Mouse (Mus musculus) E14TG2a.4 (cell line): ENCODE results near the gene Mex3d.

Experiments used
- H3K27me3 ChIP-seq: 2 replicates; pipeline ENCODE4 v1.6.1; 2014; ENCODE audit warnings: low read length, control low read depth; ENCODE audit not compliant: insufficient read depth
- H3K36me3 ChIP-seq: 2 replicates; pipeline ENCODE4 v1.6.1; 2014; ENCODE audit warnings: low read length, control low read depth; ENCODE audit not compliant: insufficient read depth
- H3K4me1 ChIP-seq: replicated peaks from 2 replicates; pipeline ENCODE4 v1.6.1; 2014; ENCODE audit warnings: low read depth, low read length, control low read depth
- H3K4me3 ChIP-seq: replicated peaks from 2 replicates; pipeline ENCODE4 v1.5.1; 2014; ENCODE audit warnings: mild to moderate bottlenecking, low read length
- H3K9me3 ChIP-seq: 2 replicates; pipeline ENCODE4 v1.6.1; 2014; ENCODE audit warnings: low read length, control low read depth
- CTCF ChIP-seq: conservative IDR thresholded peaks from 2 replicates; pipeline ENCODE4 v1.5.1; 2014; ENCODE audit warnings: low read length
- NANOG ChIP-seq: IDR thresholded peaks from 2 replicates; pipeline ENCODE4 v1.6.1; 2014; ENCODE audit warnings: borderline replicate concordance, low read length, mixed read lengths
- POU5F1 ChIP-seq: IDR thresholded peaks from 2 replicates; pipeline ENCODE4 v1.6.1; 2014; ENCODE audit warnings: low read length, borderline replicate concordance

Mex3d gene

DNA sequence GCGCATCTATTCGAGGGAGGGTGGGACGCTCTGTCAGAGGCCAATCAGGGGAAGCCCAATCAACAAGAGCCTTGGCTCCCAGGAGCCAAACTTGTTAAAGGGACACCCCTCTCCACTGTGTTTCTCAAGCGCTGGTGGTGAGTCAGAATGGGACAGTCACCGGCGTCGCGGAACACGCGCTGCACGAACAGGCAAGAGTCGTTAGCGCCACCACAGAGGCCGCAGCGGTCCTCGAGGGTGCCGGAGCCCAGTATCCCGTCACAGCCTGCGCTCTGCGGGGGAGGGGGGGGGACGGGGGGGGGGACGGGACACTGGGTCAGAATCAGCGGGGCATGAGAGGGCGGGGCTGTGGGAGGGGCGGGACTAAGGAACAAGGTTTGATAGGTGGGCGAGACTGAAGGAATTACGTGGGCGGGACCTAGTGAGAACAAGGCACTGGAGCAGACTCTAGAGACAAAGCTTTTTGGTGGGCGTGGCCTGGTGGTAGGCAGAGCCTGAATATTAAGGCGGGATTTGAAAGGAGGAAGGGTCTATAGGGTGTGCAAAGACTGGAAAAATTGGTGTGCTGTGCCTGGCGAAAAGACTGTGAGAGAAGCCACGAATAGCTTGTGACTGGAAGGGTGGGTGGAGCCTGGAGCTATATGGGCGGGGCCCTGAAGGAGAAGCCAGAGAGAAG, 44.6 kb downstream of the Mex3d start:
- H3K4me1 ChIP-seq: peaks cover 84% of the 10 kb centered on the region
- H3K4me3 ChIP-seq: peak overlapping the region; percentile 76
- H3K36me3 ChIP-seq: no peaks in the 10 kb centered on the region
- no peaks in the 10 kb centered on the region for H3K9me3 ChIP-seq
- H3K27me3 ChIP-seq: peaks cover 51% of the 10 kb centered on the region
- no peak for TF ChIP-seq NANOG
- no peak for TF ChIP-seq CTCF
- TF ChIP-seq POU5F1: no peak

GRCm38 (mm10) chr10:80342305-80342748, 45.1 kb downstream of the Mex3d start:
- TF ChIP-seq CTCF (no peak), POU5F1 (no peak), NANOG (no peak)
- Histone ChIP-seq H3K9me3 (no peaks in the 10 kb centered on the region), H3K4me3 (peak overlapping the region; percentile 76), H3K27me3 (peaks cover 46% of the 10 kb centered on the region), H3K4me1 (peaks cover 84% of the 10 kb centered on the region), H3K36me3 (no peaks in the 10 kb centered on the region)

DNA sequence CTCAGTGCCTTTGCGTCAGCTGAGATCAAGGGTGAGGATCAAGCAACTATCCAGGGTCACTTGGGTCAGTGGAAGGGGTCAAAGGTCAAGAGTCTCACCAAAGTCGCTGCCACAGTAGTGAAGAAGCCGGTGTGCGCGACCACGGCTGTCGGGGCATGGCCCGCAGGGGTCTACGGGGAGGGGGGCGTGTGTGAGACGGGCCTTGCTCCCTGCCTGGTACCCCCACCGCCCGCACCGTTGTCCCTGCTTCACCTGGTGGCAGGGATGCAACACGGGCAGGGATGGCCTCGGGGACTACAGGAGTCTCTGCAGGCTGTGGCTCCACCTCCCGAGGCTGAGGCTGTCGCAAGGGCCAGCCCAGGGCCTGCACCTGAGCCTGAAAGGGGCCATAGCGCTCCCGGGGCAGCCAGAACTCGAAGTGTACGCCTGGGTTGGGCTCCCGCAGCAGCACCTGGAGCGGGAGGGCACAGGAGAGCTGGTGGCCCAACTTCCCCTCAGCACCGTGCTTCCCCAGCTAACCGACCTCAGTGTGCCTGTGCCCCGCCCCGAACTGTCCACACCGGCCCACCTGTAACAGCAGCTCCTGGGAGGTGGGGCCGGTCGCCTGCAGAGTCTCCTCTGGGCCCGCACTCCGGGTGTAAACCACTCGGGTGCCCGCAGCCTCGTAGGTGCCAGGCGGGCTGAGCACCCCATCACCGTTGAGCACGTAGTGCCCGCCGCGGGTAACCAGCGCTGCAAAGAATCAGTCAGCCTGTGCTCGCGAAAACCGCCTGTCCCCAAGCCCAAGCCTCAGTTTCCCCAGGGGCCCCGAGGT, 45.8 kb downstream of the Mex3d start:
- Histone ChIP-seq H3K4me1 (peaks cover 86% of the 10 kb centered on the region), H3K9me3 (no peaks in the 10 kb centered on the region), H3K4me3 (peak overlapping the region; percentile 76), H3K27me3 (peaks cover 41% of the 10 kb centered on the region), H3K36me3 (peaks cover under 1% of the 10 kb centered on the region; the same call in 1 of the 2 replicates)
- TF ChIP-seq NANOG: no peak
- TF ChIP-seq POU5F1: no peak
- TF ChIP-seq CTCF: no peak

DNA sequence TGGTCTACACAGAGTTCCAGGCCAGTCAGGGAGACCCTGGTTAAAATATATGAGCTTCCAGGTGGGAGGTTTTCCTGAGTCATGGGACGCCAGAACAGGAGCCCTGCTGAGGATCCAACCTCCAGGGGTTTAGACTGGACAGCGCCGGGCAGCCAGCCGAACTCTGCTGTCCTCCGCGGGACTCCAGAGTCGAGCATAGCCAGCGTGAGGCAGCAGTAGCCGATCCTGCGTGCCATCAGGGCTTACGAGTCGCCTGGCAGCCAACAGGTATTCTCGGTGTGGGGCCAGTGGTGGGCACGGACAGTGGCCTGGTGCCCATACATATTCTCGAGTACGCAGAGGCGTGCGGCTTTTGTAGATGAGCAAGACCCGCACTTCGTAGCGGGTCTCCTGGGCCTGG, 46.4 kb downstream of the Mex3d start:
- Histone ChIP-seq H3K4me1 (peaks cover 89% of the 10 kb centered on the region), H3K27me3 (peaks cover 39% of the 10 kb centered on the region), H3K4me3 (peak overlapping the region; percentile 76), H3K9me3 (no peaks in the 10 kb centered on the region), H3K36me3 (peaks cover 8% of the 10 kb centered on the region)
- TF ChIP-seq NANOG: no peak
- TF ChIP-seq CTCF: no peak
- TF ChIP-seq POU5F1: no peak

DNA sequence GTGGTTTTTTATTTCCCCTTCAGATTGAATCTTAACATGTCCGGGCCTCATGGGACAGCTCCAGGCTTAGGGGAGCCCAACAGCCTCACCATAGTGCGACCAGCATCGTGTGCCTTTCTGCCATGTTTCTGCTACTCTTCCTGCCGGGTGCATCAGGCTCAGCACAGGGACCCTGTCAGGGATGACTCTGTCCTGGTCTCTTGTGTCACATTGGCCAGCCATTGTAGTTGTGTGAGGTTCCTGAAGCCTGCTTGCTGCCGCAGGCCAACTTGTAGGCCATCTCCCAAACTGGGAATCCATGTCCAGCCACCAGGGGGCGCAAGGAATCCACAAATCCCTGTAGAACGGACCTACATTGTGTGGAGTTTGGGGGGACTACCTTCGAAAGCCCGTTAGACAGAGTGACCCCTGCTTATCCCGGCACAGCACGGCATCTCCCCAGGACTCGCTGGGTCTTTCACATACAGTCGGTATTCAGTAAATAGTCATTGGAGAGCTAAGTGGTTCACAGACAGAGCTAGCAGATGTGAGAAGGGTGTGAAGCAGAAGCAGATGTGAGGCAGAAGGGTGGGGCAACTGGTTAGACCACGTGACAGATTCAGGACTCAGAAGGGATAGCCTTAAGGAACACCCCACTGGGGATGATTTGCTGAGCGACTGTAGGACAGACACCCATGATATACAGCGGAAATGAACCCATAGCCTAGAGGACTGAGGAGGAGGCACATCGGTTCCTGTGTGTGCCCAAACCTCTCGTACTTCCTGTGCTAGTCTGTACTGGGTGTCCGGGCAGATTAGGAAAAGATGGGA, 47.3 kb downstream of the Mex3d start:
- Histone ChIP-seq H3K9me3 (no peaks in the 10 kb centered on the region), H3K36me3 (peaks cover 16% of the 10 kb centered on the region), H3K27me3 (peaks cover 31% of the 10 kb centered on the region), H3K4me3 (peak overlapping the region; percentile 76; the same call in 1 of the 2 replicates), H3K4me1 (peaks cover 89% of the 10 kb centered on the region)
- TF ChIP-seq NANOG: no peak
- peak; percentile 92 for TF ChIP-seq CTCF
- TF ChIP-seq POU5F1: no peak

DNA sequence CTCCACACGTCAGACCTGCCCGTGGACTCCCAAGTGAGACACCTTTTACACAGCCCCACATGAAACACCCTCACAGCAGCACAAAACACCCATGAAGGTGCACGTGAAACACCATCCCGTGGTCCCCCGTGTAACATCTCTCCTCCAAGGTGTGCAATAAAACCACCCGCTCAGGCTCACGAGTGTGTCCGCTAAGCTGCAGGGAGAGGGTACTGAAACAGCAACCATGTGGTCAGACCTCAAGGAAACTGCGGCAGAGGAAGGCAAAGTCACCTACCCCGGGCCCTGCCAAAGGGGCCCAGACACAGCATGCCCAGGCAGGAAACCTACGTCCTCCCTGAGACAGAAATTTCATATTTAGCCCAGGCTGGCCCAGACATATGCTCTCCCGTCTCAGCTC, 51.2 kb downstream of the Mex3d start:
- Histone ChIP-seq H3K4me1 (peaks cover 91% of the 10 kb centered on the region), H3K27me3 (peaks cover 15% of the 10 kb centered on the region), H3K36me3 (peaks cover 42% of the 10 kb centered on the region), H3K9me3 (no peaks in the 10 kb centered on the region), H3K4me3 (no peak overlapping the region)
- TF ChIP-seq POU5F1: no peak
- no peak for TF ChIP-seq CTCF
- TF ChIP-seq NANOG: no peak

DNA sequence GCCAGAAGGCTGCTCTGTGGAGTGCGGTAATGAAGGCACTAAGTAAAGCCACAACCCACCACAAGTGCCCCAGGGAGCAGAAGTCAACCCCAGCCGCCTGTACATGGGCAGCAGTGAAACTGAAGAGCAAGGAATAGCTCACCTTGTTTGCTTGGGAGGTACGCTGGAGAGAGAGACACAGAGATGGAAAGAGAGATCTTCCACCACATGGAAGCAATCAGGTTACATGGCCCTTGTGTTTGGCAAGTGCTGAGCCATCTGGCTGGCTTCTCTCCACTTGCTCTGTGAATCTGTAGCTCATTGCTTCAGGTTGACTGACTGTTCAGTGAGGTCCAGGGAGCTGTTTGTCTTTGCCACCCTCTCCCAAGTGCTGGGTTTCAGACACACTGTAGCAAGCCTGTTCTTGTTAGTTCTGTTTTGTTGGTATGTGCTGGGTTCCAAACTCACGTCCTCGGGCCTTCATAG, 54.9 kb downstream of the Mex3d start:
- H3K4me1 ChIP-seq: peaks cover 82% of the 10 kb centered on the region
- no peaks in the 10 kb centered on the region for H3K9me3 ChIP-seq
- TF ChIP-seq NANOG: no peak
- TF ChIP-seq CTCF: no peak
- no peak for TF ChIP-seq POU5F1
- H3K27me3 ChIP-seq: peaks cover 13% of the 10 kb centered on the region; the same call in 1 of the 2 replicates
- H3K4me3 ChIP-seq: no peak overlapping the region
- H3K36me3 ChIP-seq: peaks cover 42% of the 10 kb centered on the region

DNA sequence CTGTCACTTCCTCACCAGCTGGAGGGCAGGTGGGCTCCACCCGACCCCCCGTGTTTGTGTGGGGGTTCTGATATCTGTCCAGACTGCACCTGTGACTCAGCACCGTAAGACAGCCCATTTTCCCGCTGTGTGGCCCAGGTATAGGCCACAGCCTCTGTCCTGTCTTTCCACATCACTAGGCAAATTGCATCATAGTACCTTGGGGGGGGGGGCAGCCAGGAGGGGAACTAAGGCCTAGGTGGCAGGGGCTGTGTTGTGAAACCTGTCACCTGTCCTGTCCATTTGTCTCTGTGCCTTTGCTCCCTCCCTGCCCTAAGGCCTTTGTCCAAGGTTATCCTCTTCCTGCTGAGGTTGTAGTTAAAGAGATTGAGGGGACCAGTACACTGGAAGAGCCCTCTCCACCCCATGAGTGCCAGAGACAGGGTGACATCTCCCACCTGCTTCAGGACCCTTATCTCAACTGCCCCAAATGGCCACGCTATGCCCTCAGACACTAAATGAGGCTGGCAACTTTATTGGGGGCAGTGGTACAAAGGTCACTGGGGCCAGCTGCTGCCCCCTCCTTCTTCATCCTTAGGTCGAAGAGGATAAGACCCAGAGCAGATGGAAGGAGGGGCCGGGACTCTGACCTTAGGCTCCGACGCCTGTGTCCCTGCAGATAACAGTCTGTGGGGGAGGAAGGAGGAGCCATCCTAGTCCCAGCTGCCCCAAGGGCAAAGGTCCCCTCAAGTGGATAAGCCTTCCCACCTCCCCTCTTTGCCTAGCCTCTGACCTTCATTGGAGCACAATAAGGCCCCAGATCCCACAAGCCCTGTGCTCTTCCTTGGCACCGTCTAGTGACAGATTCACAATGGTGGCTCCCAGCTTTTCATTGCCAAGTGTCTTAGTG, 55.6 kb downstream of the Mex3d start:
- peaks cover 75% of the 10 kb centered on the region for H3K4me1 ChIP-seq
- peaks cover 13% of the 10 kb centered on the region; the same call in 1 of the 2 replicates for H3K27me3 ChIP-seq
- H3K4me3 ChIP-seq: peak overlapping the region; percentile 88; the same call in 1 of the 2 replicates
- H3K9me3 ChIP-seq: no peaks in the 10 kb centered on the region
- peaks cover 42% of the 10 kb centered on the region for H3K36me3 ChIP-seq
- TF ChIP-seq POU5F1 (no peak), NANOG (no peak), CTCF (no peak)
